Mouse (Mus musculus) v-Abl transformed pro-B cells (cell line): ENCODE measurements around the gene Nfib.

Experiments used
- in situ Hi-C, 2 experiments: fragments of 400-800 bp; cut with MboI; formaldehyde crosslinking; loops; one replicate each; pipeline ENCODE4 v1.15.1; 2025; ENCODE audit not compliant: unreplicated experiment in 2 of 2

Gene Nfib

GRCm38 (mm10) chr4:82324977-82325376 is 380.6 kb downstream of the Nfib start:
- in situ Hi-C loops = no loop called here

- in situ Hi-C loops = no loop called here
These were observed 384.5 kb downstream of the Nfib start for GRCm38 (mm10) chr4:82321008-82321407.

DNA sequence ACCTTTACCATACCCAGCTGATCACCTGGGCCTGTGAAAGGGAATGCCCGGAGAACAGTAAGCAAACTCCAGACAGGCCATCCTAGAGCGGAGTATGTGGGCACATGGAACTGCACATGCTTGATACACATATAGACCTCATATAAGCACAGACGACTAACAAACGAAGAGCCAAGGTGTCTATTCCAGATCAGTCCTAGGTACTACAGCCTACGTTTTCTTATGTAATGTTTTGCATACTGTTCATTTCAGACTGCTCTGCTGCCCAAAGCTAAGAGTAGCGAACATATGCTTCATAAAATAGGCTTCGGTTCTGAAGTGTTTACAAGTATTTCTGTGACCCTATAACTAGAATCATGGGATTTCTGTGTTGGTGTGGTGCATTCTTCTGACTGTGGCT is 386.2 kb downstream of the Nfib start:
- in situ Hi-C loops = no loop called here

DNA sequence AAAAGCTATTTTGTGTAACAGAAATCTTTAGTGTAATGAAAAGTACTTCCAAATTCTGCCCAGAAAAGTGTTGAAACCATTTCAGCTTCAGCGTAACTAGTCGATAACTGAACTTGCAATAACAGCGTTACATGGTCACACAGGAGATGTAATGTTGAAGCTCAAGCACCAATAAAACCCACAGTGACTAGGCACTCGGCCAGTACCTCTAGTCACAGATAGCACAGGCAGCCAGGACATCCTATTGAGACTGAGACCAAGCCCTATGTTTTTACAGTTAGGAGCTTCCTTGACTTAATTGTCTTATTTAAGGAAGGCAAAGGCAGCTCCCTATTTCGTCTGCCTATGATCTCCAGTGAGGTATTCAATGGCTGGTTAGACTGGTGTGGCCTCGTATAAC is 389.4 kb downstream of the Nfib start:
- in situ Hi-C loops = no loop called here

GRCm38 (mm10) chr4:82315710-82316109 is 389.8 kb downstream of the Nfib start:
- in situ Hi-C loops = no loop called here

GRCm38 (mm10) chr4:82310924-82311734 is 394.4 kb downstream of the Nfib start:
- in situ Hi-C loops = no loop called here

DNA sequence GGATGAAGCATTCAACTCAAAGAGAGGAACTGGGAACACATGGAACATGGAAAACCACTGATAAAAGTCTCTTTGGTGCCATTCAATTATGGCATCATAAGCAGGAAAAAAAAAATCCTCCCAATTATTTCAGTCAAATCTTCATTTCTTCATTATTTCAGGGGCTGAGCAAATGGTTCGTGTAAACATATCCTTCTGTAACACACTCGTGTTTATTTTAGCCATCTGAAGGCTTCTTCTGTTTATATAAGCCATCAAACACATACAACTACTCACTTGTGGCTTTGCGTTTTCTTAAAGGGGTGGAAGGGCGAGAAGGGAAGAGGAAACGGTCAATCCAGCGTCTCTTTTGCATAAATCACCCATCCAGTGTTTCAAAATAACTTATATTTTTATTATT is 399.5 kb downstream of the Nfib start:
- in situ Hi-C loops = no loop called here

GRCm38 (mm10) chr4:82304148-82304871 is 401.2 kb downstream of the Nfib start:
- in situ Hi-C loops = no loop called here

GRCm38 (mm10) chr4:82303362-82303900 is 402.1 kb downstream of the Nfib start:
- in situ Hi-C loops = no loop called here

- in situ Hi-C loops = no loop called here
These were observed 402.6 kb downstream of the Nfib start for GRCm38 (mm10) chr4:82302901-82303300.

- in situ Hi-C loops = no loop called here
These were observed 406.9 kb downstream of the Nfib start for GRCm38 (mm10) chr4:82298606-82299005.

DNA sequence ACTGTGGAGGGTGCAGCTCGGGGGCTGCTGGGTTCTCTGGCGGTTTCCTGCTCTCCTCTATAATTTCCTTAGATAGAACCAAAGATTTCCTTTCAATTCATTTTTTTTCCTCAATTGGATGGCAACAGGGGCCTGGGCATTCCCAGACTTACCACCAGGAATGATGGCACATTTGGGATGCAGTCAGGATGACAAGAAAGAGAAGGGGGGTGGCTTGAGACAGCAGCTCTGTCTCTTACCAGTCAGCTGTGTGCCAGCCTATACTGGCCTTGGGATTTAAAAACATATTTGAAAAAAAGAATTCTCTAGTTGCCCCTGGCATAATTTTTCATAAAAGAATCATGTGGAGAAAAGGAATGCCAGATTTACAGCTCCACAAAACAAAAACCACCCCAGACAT is 408.0 kb downstream of the Nfib start:
- in situ Hi-C loops = no loop called here

DNA sequence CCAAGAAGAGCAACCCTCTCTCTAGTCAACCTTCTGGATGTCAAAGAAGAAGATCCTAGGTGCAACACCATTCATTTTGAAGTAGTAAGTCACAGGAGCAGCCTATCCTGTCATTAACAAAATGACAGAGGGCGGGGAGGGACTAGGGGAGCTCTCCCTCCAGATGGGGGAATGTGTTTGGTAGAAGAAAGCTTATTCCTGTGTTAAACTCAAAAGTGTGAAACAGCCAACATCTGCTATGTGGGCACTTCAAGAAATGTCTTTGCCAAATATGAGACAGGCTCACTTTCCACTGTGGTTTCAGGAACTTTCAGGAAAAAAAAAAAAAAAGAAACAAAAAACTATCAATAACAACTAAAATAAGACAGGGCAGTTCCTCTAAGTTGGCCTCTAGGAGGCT is 411.5 kb downstream of the Nfib start:
- in situ Hi-C loops = no loop called here

DNA sequence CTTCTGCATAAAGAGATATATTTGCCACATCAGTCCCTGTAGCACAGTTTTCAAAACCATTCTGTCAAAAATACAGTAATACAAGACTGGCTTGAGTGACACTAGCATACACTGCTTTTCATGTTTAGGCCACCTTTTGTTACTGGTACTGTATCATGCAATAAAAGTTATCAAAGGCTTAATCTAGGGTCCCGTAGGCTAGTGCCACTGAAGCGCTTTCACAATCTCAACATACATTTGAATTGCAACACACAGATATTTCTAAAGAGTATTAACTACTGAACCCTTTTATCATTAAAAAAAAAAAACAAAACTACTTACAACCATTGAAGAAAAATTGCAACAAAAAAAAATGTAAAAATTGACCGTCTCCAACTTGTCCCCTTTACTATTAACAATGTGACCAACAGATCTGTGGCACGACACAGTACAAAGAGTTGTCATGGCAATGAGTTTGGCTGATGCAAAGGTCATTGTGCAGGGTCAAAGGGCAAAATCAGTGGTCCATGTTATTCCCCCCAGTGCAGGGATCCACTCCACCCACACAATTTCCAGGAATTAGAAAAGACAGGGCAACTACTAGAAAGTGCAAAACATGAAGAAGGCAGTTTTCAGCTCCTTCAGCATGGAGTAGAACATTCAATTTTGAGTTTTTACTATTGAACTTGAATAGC is 414.2 kb downstream of the Nfib start:
- in situ Hi-C loops = no loop called here

DNA sequence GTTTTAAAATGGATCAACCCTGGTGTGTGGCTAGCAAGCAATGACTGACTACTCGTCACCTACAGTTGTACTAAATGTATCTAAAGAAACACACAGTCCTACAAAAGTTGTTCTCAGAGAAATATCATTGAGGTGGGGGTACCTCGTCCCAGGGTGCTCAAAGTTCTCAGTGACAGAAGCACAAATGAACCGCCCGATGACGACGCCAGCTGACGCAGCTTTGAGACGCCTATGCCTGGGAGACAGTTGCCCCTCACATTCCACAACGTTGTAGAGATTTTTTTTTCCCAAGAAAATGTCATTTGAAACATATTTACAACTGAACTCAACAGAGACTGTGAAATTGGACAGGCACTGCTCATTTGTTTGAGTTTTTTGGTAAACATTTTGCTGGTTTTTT is 414.9 kb downstream of the Nfib start:
- in situ Hi-C loops = no loop called here

GRCm38 (mm10) chr4:82289596-82289995 is 416.0 kb downstream of the Nfib start:
- in situ Hi-C loops = no loop called here

DNA sequence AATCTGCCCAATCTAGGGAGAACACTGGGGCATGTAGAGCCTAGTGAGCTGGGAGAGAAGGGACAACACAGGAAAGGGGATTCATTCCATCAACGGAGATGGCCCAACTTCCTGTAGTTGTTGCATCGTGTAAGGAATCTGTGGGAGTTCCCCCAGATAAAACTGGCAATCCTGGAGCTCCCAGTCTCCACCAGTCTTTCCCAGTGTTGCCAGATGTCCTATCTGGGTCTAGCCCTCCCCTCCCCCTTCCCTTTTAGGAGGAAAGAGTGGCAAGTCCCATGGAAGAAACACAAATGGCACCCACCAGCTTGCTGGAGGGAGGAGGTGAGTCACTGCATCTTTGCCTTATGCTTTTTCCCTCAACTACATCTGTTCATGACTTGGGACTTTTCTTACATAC is 417.4 kb downstream of the Nfib start:
- in situ Hi-C loops = no loop called here

GRCm38 (mm10) chr4:82287454-82287853 is 418.1 kb downstream of the Nfib start:
- in situ Hi-C loops = no loop called here

- in situ Hi-C loops = no loop called here
These were observed 418.6 kb downstream of the Nfib start for GRCm38 (mm10) chr4:82286931-82287330.

- in situ Hi-C loops = no loop called here
These were observed 422.0 kb downstream of the Nfib start for GRCm38 (mm10) chr4:82283536-82283935.

- in situ Hi-C loops = no loop called here
These were observed 429.6 kb downstream of the Nfib start for GRCm38 (mm10) chr4:82275996-82276395.
